Mouse (Mus musculus) left cerebral cortex, postnatal 36 days (tissue): ENCODE data around the gene Samd4b. TPM values are rescaled to one million over a fixed set of nuclear protein-coding genes. Genes with fewer than 3 reads are reported as not detected.
"Not testable (repeated sequence)": the region's sequence is repeated elsewhere in the genome, so short reads cannot be mapped to it uniquely, and the experiment has no call there.

ENCODE experiments used
- DNase-seq, 2 experiments: peaks; one replicate each; pipeline ENCODE4 v3.0.0; 2021 to 2022; ENCODE audit warnings: low spot score in 2 of 2, mixed read lengths in 1 of 2
- intact Hi-C: fragments of 180-260 bp; cut with DNase I; formaldehyde crosslinking; loops from one replicate; pipeline ENCODE4 v1.15.1; 2025
- total RNA-seq, 2 experiments: library from RNA; stranded (reverse); gene quantifications; 2 replicates each; pipeline ENCODE4 v1.2.3; 2021

Samd4b gene
- 10 to 100 TPM; 68.7 to 68.8 TPM for total RNA-seq

GRCm38 (mm10) chr7:28597642-28598446 is at the start of gene Samd4b, which contains the start of gene Pak4:
Gene Samd4b, minus strand, starts transcription at chr7:28598144.
Gene Pak4, minus strand, starts transcription at chr7:28598185.
- intact Hi-C loops = loop anchor here (1.0 kb wide), 1 partner anchor 162 kb away; no protein-coding TSS in a partner anchor
- DNase-seq = peak; percentile 99

DNA sequence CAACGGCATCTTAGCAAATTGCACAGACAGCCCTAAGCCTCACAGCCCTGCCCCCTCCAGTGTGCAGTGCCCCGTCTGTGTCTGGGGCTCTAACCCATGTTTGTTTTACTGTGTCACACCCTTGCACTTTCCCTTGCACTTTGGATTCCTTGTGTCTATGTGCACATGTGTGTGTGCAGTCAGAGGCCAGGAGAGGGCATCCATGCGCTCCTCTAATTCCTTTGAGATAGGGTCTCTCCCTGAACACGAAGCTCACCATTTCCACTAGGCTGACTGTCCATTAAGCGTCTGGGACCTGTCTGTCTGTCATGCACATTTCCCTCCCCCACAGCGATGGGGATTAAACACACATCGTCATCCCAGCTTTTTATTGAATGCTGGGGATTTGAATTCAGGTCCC is 49.1 kb upstream of the Samd4b start:
- DNase-seq = no peak
- intact Hi-C loops = no loop called here

GRCm38 (mm10) chr7:28645947-28646475 is 48.1 kb upstream of the Samd4b start:
- intact Hi-C loops = no loop called here
- no peak for DNase-seq

- DNase-seq = no peak
- intact Hi-C loops = no loop called here
Measured at GRCm38 (mm10) chr7:28645366-28645765, 47.4 kb upstream of the Samd4b start.

DNA sequence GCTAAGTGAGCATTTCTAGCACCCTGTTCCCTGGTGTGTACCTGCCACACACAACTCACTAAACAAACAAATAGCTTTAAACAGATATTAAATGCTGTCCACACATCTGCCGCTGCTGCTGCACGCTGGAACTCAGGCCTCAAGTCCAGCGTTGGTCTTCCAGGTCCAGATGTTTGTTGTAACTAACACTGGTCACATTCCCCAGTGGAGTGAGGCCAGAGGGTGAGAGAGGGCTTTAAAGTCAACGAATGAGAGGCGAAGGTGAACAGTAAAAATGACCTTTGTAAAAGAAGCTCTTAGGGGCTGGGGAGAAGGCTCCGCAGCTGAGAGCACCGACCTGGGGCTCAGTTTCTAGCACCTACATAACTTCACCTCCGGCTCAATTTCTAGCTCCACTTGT is 43.6 kb upstream of the Samd4b start:
- intact Hi-C loops = no loop called here
- DNase-seq = no peak

DNA sequence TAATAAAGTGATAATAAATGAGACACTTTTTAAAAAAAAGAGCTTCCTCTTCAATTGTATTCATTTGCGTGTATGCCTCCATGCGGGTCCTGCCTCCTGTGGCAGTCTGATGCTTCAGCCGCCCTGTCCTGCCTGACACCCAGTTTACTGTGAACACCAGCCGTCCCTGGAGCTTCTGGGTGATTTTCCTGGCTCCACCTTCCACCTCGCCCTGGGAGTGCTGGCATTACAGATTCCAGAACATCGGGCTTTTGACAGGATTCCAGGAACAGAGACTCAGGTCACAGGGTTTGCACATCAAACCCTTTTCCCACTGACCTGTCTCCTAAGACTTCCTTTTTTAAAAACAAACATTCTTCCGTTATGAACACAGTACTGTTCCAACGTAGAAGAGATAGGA is 39.6 kb upstream of the Samd4b start:
- no peak for DNase-seq
- intact Hi-C loops = no loop called here

DNA sequence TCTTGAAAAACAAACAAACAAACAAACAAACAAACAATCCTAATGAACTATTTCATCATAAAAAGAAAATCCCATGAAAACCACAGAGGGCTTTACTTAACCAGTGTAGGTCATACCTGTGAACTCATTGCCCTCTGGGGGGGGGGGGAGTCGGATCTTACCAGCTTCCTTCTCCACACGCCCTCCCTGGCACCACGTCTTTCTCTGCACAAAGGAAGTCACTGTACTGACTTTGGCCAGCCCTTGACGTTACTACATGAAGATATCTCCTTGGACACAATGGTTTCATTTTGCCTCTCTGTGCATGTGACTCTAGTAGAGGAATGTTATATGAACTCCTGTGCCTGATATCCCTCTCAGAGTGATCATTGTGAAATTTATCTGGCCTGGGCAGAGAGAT is 36.2 kb upstream of the Samd4b start:
- no peak for DNase-seq
- intact Hi-C loops = no loop called here

GRCm38 (mm10) chr7:28631073-28631472 is 33.1 kb upstream of the Samd4b start, which contains the start of gene Acp7:
Gene Acp7, minus strand, starts transcription at chr7:28631332.
- DNase-seq = no peak
- intact Hi-C loops = no loop called here

DNA sequence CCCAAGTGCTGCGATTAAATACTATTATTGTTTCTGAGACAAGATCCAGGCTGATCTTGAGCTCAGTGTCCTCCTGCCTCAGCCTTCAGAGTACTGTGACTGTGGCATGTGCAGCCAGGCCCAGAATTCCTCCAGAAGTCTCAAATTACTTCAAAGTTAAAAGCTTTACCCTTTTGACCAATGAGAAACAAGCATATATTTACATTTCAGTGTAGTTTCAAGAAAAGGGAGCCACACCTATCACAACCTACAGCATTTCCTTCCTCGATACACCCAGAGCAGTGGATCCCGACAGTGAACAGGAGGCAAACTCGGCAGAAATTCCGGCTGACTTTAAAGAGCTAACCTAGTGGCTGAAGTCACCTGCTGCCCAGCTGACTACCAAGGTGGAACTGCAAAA is 26.8 kb upstream of the Samd4b start:
- intact Hi-C loops = no loop called here
- no peak for DNase-seq

DNA sequence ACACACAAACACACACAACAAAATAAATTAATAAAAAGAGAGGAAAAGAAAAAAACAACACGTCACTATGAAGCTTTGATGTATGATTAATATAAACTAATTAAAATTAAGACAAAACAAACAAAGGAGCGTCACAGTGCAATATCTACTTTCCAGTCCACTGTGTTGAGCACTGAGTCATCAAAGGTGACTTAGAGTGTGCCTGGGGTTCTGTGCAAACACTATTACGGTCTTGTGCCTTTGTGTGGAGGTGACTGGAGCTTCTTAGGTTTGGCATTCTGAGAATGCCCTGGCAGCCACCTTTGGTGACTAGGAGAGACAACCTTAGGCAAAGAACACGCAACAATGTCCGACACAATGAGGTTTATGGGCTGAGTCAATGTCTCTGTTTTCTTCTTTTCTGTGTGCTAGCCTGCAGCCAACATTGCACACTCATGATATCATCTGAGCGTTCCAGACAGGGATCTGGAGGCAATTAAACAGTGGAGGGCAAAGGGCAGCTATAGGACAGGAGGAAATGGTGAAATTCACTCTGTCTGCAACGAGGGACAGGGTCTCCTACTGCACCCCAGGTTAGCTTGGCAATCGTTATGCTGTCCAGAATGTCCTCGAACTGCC is 21.3 kb upstream of the Samd4b start:
- intact Hi-C loops = no loop called here
- DNase-seq = no peak

- intact Hi-C loops = no loop called here
- no peak for DNase-seq
Measured at GRCm38 (mm10) chr7:28605951-28606350, 8.0 kb upstream of the Samd4b start.

DNA sequence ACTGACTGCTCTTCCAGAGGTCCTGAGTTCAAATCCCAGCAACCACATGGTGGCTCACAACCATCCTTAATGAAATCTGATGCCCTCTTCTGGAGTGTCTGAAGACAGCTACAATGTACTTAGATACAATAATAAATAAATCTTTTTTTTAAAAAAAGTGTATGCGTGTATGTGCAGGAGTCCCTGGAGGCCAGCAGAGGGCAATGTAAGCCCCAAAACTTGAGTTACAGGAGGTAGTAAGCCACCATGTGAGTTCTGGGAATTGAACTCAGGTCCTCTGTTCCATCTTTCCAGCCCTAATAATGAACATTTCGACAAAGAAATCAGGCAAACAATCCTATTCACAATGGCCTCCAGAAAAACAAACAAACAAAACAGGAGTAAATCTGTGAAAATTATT is 5.8 kb upstream of the Samd4b start:
- DNase-seq, intact Hi-C loops: not testable (repeated sequence)

- intact Hi-C loops = no loop called here
- DNase-seq = no peak
Measured at GRCm38 (mm10) chr7:28603136-28603535, 5.2 kb upstream of the Samd4b start.

DNA sequence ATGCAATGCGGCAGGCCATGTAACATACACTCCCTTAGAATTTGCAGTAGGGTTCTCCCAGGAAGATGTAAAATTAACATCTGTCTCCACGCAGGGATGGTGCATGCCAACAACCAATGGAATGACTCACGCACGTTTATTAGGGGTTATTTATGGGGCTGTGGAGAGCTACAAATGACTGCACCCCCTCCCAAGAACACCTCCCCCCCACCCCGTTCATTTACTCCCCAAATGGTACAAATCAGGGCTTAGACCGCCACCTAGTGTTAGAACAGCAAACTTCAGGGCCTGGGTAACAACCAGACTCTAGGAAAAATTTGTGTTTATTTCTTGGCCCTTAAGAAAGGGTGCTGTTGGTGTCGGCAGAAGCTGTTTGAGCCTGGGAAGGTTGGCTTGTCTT is 3.7 kb upstream of the Samd4b start:
- intact Hi-C loops = loop anchor here (1.0 to 2.0 kb wide), 3 partner anchors 125 to 164 kb away; partner anchors contain the start of gene Gmfg
- DNase-seq = peak in 1 of 2 experiments; percentile 64

DNA sequence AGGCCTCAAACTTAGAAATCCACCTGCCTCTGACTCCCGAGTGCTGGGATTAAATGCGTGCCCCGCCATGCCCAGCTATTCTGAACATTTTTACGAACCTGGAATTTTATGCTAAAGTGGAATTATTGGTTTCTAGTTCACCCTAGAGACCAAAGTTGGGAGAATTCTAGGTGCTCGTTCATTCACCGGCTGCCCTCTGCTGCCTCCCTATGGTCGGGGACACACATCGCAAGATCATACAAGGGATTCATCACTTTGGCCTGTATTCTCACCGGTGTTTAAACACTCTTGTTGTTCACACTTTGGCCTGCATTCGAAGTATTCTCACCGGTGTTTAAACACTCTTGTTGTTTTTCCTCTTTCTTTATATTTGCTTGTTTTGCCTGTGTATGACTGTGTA is 3.1 kb upstream of the Samd4b start:
- intact Hi-C loops = loop anchor here (1.0 to 2.0 kb wide), 3 partner anchors 126 to 164 kb away; partner anchors contain the start of gene Gmfg
- peak; percentile 62 to 71 for DNase-seq

GRCm38 (mm10) chr7:28598951-28599350 is 1.0 kb upstream of the Samd4b start:
- no peak for DNase-seq
- intact Hi-C loops = loop anchor here (1.0 kb wide), 1 partner anchor 163 kb away; no protein-coding TSS in a partner anchor

DNA sequence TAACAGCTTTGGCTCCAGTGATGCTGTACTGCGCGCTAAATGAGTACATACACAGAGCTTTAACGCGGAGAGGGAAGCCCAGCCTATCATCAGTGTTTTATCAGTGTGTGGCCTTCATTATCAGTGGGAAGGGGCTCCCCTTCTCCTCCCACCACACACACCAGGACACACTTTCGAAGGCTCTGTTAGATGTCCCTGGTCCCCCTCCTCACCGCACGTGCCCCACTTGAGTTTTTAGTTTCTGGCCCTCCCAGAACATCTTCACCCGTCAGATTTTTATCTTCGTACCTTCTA is 720 bp downstream of the Samd4b start:
- intact Hi-C loops = no loop called here
- no peak for DNase-seq

DNA sequence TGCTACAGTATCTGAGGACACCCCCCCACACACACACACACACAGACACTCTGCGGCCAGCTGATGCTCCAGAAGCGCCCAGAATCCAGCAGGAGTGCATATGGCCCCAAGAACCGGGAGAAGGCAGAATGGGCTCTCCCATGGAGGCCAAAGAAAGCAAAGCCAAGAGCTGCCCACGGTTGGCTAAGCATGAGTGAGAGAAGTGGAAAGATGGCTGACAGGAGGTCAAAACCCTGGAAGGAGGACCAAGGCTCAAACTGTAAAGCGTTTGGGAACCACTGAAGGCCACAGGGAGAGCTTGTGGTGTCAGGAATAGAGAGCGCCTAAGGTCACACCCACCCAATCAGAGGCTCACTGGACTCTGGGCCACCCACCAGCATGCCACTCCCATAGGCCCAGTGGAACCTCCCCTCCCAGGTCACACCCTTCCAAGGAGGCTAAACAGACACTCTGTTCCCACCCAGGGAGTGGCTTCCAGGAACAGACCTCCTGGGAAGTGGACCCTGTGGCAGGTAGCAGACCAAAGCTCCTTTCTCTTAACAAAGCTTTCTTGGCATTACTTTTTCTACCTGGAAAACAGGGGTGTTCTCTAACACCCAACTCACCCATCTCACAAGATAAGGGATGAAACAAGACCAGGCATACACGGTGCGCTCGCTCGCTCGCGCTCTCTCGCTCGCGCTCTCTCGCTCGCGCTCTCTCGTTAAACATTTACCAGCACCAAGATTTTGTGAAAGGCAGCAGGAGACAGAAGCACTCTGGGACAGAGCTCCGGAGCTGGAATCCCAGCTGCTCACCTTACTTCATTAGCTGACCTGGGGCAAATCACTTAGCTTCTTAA is 1.3 kb downstream of the Samd4b start:
- intact Hi-C loops = no loop called here
- DNase-seq = no peak

DNA sequence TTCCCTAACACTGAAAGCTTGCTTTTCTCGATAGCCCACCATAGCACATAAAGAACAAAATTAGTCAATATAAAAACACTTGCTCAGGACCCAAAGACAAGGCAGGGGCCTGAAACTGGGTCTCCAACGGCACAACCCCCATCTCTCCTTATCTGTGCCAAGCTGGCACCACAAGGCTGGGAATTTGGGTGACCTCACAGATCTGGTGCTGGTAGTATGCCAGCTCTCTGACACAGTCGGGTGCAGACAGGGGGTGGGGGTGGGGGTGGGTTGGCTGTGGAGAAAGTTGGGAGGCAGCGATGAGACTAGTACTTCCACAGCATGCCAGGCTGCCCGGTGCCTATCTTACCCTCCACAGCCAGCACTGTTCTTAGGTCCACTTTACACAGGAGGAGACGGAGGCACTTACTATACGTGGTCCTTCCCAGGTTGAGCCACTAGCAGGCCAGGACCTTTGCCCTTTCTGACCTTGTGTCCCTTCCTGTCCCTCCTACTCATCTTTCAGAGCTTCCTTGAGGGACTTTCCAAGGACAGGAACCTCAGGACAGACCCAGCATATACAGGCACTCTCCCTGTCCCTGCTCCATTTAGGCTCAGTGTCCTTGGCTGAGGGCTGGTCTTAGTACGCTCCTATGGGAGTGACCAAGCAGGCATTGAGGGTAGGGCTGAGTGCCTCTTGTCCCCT is 2.1 kb downstream of the Samd4b start:
- no peak for DNase-seq
- intact Hi-C loops = no loop called here
